Mouse (Mus musculus): ENCODE results near the gene Qsox2. TPM values are rescaled to one million over a fixed set of nuclear protein-coding genes. Genes with fewer than 3 reads are reported as not detected.

Gene Qsox2
- polyA plus RNA-seq, 1 experiment from 2014 or later: 18.4 TPM

- Histone ChIP-seq H3K27me3 (ENCODE audit: control insufficient read depth, insufficient read depth, low read length) (no peaks in the 10 kb centered on the region), H3K27ac (ENCODE audit: low read depth, low read length) (no peak overlapping the region), H3K4me1 (ENCODE audit: control insufficient read depth, insufficient read depth, low read length) (no peaks in the 10 kb centered on the region), H3K36me3 (ENCODE audit: control insufficient read depth, insufficient read depth, low read length) (no peaks in the 10 kb centered on the region), H3K9me3 (ENCODE audit: control insufficient read depth, low read length) (no peaks in the 10 kb centered on the region), H3K4me3 (ENCODE audit: low read depth, low read length) (no peak overlapping the region), H3K4me2 (no peak overlapping the region), H3K9ac (ENCODE audit: low read length) (no peak overlapping the region)
- WGBS: 79% methylated on average over 4 of the region's 4 CpGs
- DNase-seq (ENCODE audit: low spot score, missing footprints): no peak
- no peak for ATAC-seq (ENCODE audit: low FRiP score)
These were observed 27.3 kb upstream of the Qsox2 start for GRCm38 (mm10) chr2:26264646-26265045.

- no peak overlapping the region for H3K9ac ChIP-seq (ENCODE audit: low read length)
- no peak for ATAC-seq (ENCODE audit: low FRiP score)
These were observed 20.2 kb upstream of the Qsox2 start for GRCm38 (mm10) chr2:26257315-26258096.

GRCm38 (mm10) chr2:26254816-26255215 is 17.5 kb upstream of the Qsox2 start:
- 70% methylated on average over 4 of the region's 4 CpGs for WGBS
- ATAC-seq (ENCODE audit: low FRiP score) (no peak), DNase-seq (ENCODE audit: low spot score, missing footprints) (no peak)
- no peaks in the 10 kb centered on the region for H3K4me1 ChIP-seq (ENCODE audit: control insufficient read depth, insufficient read depth, low read length)
- no peak overlapping the region for H3K27ac ChIP-seq (ENCODE audit: low read depth, low read length)
- no peaks in the 10 kb centered on the region for H3K9me3 ChIP-seq (ENCODE audit: control insufficient read depth, low read length)
- H3K4me3 ChIP-seq (ENCODE audit: low read depth, low read length): no peak overlapping the region
- H3K36me3 ChIP-seq (ENCODE audit: control insufficient read depth, insufficient read depth, low read length): no peaks in the 10 kb centered on the region
- H3K9ac ChIP-seq (ENCODE audit: low read length): no peak overlapping the region
- no peak overlapping the region for H3K4me2 ChIP-seq
- no peaks in the 10 kb centered on the region for H3K27me3 ChIP-seq (ENCODE audit: control insufficient read depth, insufficient read depth, low read length)

More at GRCm38 (mm10) chr2:26257315-26258096, 20.2 kb upstream of the Qsox2 start:
- H3K4me1 ChIP-seq (ENCODE audit: control insufficient read depth, insufficient read depth, low read length): no peaks in the 10 kb centered on the region
- H3K27ac ChIP-seq (ENCODE audit: low read depth, low read length): no peak overlapping the region
- no peak overlapping the region for H3K4me2 ChIP-seq
- no peak overlapping the region for H3K4me3 ChIP-seq (ENCODE audit: low read depth, low read length)
- WGBS: 88% methylated on average over 16 of the region's 16 CpGs
- H3K36me3 ChIP-seq (ENCODE audit: control insufficient read depth, insufficient read depth, low read length): no peaks in the 10 kb centered on the region
- no peaks in the 10 kb centered on the region for H3K9me3 ChIP-seq (ENCODE audit: control insufficient read depth, low read length)
- H3K27me3 ChIP-seq (ENCODE audit: control insufficient read depth, insufficient read depth, low read length): no peaks in the 10 kb centered on the region
- DNase-seq (ENCODE audit: low spot score, missing footprints): peak; percentile 78

- no peak overlapping the region for H3K27ac ChIP-seq (ENCODE audit: low read depth, low read length)
- H3K9me3 ChIP-seq (ENCODE audit: control insufficient read depth, low read length): no peaks in the 10 kb centered on the region
- no peak for DNase-seq (ENCODE audit: low spot score, missing footprints)
- ATAC-seq (ENCODE audit: low FRiP score): no peak
- no peaks in the 10 kb centered on the region for H3K27me3 ChIP-seq (ENCODE audit: control insufficient read depth, insufficient read depth, low read length)
- H3K9ac ChIP-seq (ENCODE audit: low read length): no peak overlapping the region
- no peaks in the 10 kb centered on the region for H3K36me3 ChIP-seq (ENCODE audit: control insufficient read depth, insufficient read depth, low read length)
- H3K4me3 ChIP-seq (ENCODE audit: low read depth, low read length): no peak overlapping the region
- H3K4me2 ChIP-seq: no peak overlapping the region
- 72% methylated on average over 8 of the region's 8 CpGs for WGBS
- no peaks in the 10 kb centered on the region for H3K4me1 ChIP-seq (ENCODE audit: control insufficient read depth, insufficient read depth, low read length)
These were observed 15.3 kb upstream of the Qsox2 start for GRCm38 (mm10) chr2:26252514-26253206.

GRCm38 (mm10) chr2:26247531-26247930 is 10.2 kb upstream of the Qsox2 start:
- no peak overlapping the region for H3K4me3 ChIP-seq (ENCODE audit: low read depth, low read length)
- no peak for ATAC-seq (ENCODE audit: low FRiP score)
- no peaks in the 10 kb centered on the region for H3K4me1 ChIP-seq (ENCODE audit: control insufficient read depth, insufficient read depth, low read length)
- no peaks in the 10 kb centered on the region for H3K27me3 ChIP-seq (ENCODE audit: control insufficient read depth, insufficient read depth, low read length)
- H3K9ac ChIP-seq (ENCODE audit: low read length): no peak overlapping the region
- H3K36me3 ChIP-seq (ENCODE audit: control insufficient read depth, insufficient read depth, low read length): no peaks in the 10 kb centered on the region
- peak; percentile 66 for DNase-seq (ENCODE audit: low spot score, missing footprints)
- H3K27ac ChIP-seq (ENCODE audit: low read depth, low read length): no peak overlapping the region
- H3K9me3 ChIP-seq (ENCODE audit: control insufficient read depth, low read length): no peaks in the 10 kb centered on the region
- H3K4me2 ChIP-seq: no peak overlapping the region
- whole genome bisulfite sequencing: 70% methylated on average over 3 of the region's 3 CpGs

- H3K9ac ChIP-seq (ENCODE audit: low read length): no peak overlapping the region
These were observed 3.5 kb upstream of the Qsox2 start for GRCm38 (mm10) chr2:26240841-26241240.

GRCm38 (mm10) chr2:26240330-26240729 is 3.0 kb upstream of the Qsox2 start:
- H3K4me1 ChIP-seq (ENCODE audit: control insufficient read depth, insufficient read depth, low read length): peaks cover 10% of the 10 kb centered on the region; the same call in 1 of the 2 replicates
- H3K4me3 ChIP-seq (ENCODE audit: low read depth, low read length): no peak overlapping the region
- no peaks in the 10 kb centered on the region for H3K36me3 ChIP-seq (ENCODE audit: control insufficient read depth, insufficient read depth, low read length)
- H3K9ac ChIP-seq (ENCODE audit: low read length): no peak overlapping the region
- no peak for DNase-seq (ENCODE audit: low spot score, missing footprints)
- H3K9me3 ChIP-seq (ENCODE audit: control insufficient read depth, low read length): no peaks in the 10 kb centered on the region
- WGBS: 75% methylated on average over 9 of the region's 9 CpGs
- no peaks in the 10 kb centered on the region for H3K27me3 ChIP-seq (ENCODE audit: control insufficient read depth, insufficient read depth, low read length)
- H3K27ac ChIP-seq (ENCODE audit: low read depth, low read length): no peak overlapping the region
- no peak for ATAC-seq (ENCODE audit: low FRiP score)
- H3K4me2 ChIP-seq: no peak overlapping the region

More at GRCm38 (mm10) chr2:26240841-26241240, 3.5 kb upstream of the Qsox2 start:
- Histone ChIP-seq H3K27me3 (ENCODE audit: control insufficient read depth, insufficient read depth, low read length) (no peaks in the 10 kb centered on the region), H3K4me3 (ENCODE audit: low read depth, low read length) (no peak overlapping the region), H3K4me2 (no peak overlapping the region), H3K9me3 (ENCODE audit: control insufficient read depth, low read length) (no peaks in the 10 kb centered on the region), H3K4me1 (ENCODE audit: control insufficient read depth, insufficient read depth, low read length) (peaks cover 8% of the 10 kb centered on the region; the same call in 1 of the 2 replicates), H3K27ac (ENCODE audit: low read depth, low read length) (no peak overlapping the region), H3K36me3 (ENCODE audit: control insufficient read depth, insufficient read depth, low read length) (no peaks in the 10 kb centered on the region)
- ATAC-seq (ENCODE audit: low FRiP score) (no peak), DNase-seq (ENCODE audit: low spot score, missing footprints) (peak; percentile 76)
- 72% methylated on average over 3 of the region's 3 CpGs for WGBS

GRCm38 (mm10) chr2:26236681-26237289 is 540 bp downstream of the Qsox2 start:
- H3K36me3 ChIP-seq (ENCODE audit: control insufficient read depth, insufficient read depth, low read length): no peaks in the 10 kb centered on the region
- peaks cover 14% of the 10 kb centered on the region; the same call in 1 of the 2 replicates for H3K4me1 ChIP-seq (ENCODE audit: control insufficient read depth, insufficient read depth, low read length)
- no peaks in the 10 kb centered on the region for H3K27me3 ChIP-seq (ENCODE audit: control insufficient read depth, insufficient read depth, low read length)
- H3K9me3 ChIP-seq (ENCODE audit: control insufficient read depth, low read length): no peaks in the 10 kb centered on the region
- H3K27ac ChIP-seq (ENCODE audit: low read depth, low read length): no peak overlapping the region; the same call in 1 of the 2 replicates
- H3K4me3 ChIP-seq (ENCODE audit: low read depth, low read length): peak overlapping the region; percentile 95
- under 1% methylated on average over 48 of the region's 51 CpGs for WGBS
- DNase-seq (ENCODE audit: low spot score, missing footprints): peak; percentile 93
- H3K4me2 ChIP-seq: peak overlapping the region; percentile 86
- H3K9ac ChIP-seq (ENCODE audit: low read length): peak overlapping the region; percentile 94
- ATAC-seq (ENCODE audit: low FRiP score): no peak; the same call in 1 of the 2 replicates

- no peak overlapping the region for H3K4me3 ChIP-seq (ENCODE audit: low read depth, low read length)
- DNase-seq (ENCODE audit: low spot score, missing footprints) (peak; percentile 54), ATAC-seq (ENCODE audit: low FRiP score) (no peak)
- peaks cover 14% of the 10 kb centered on the region; the same call in 1 of the 2 replicates for H3K4me1 ChIP-seq (ENCODE audit: control insufficient read depth, insufficient read depth, low read length)
- no peak overlapping the region for H3K9ac ChIP-seq (ENCODE audit: low read length)
- no peaks in the 10 kb centered on the region for H3K9me3 ChIP-seq (ENCODE audit: control insufficient read depth, low read length)
- no peak overlapping the region for H3K4me2 ChIP-seq
- no peaks in the 10 kb centered on the region for H3K27me3 ChIP-seq (ENCODE audit: control insufficient read depth, insufficient read depth, low read length)
- WGBS: 92% methylated on average over 2 of the region's 2 CpGs
- no peak overlapping the region for H3K27ac ChIP-seq (ENCODE audit: low read depth, low read length)
- H3K36me3 ChIP-seq (ENCODE audit: control insufficient read depth, insufficient read depth, low read length): no peaks in the 10 kb centered on the region
These were observed 2.6 kb downstream of the Qsox2 start for GRCm38 (mm10) chr2:26234771-26235170.

Data from midbrain, embryonic 11.5 days (tissue).